Mouse (Mus musculus) lung, embryonic 15.5 days (tissue): ENCODE results near the gene Eva1b. TPM values are rescaled to one million over a fixed set of nuclear protein-coding genes. Genes with fewer than 3 reads are reported as not detected.

Source experiments
- ATAC-seq: fragments of 200-750 bp; cut with Nextera tagmentation; 2 replicates; pipeline ENCODE4 v1.8.0; 2017; ENCODE audit warnings: moderate number of reproducible peaks, borderline replicate concordance; ENCODE audit not compliant: low FRiP score, low TSS enrichment; ENCODE audit errors: extremely low read depth
- H3K27ac ChIP-seq: fragments of 300-500 bp; sonication (generic); 2 replicates; pipeline ENCODE4 v1.5.1; 2015; ENCODE audit warnings: moderate library complexity, mild to moderate bottlenecking, inconsistent platforms
- H3K27me3 ChIP-seq: fragments of 300-500 bp; sonication (generic); 2 replicates; pipeline ENCODE4 v1.6.1; 2015; ENCODE audit warnings: inconsistent platforms
- H3K36me3 ChIP-seq: fragments of 300-500 bp; sonication (generic); 2 replicates; pipeline ENCODE4 v1.6.1; 2015; ENCODE audit warnings: inconsistent platforms
- H3K4me1 ChIP-seq: fragments of 300-500 bp; sonication (generic); 2 replicates; pipeline ENCODE4 v1.6.1; 2015; ENCODE audit warnings: inconsistent platforms
- H3K4me2 ChIP-seq: fragments of 300-500 bp; sonication (generic); 2 replicates; pipeline ENCODE4 v1.6.1; 2015; ENCODE audit warnings: inconsistent platforms, mild to moderate bottlenecking, moderate library complexity
- H3K4me3 ChIP-seq: fragments of 300-500 bp; sonication (generic); 2 replicates; pipeline ENCODE4 v1.5.1; 2015; ENCODE audit warnings: mild to moderate bottlenecking, inconsistent platforms
- H3K9ac ChIP-seq: fragments of 300-500 bp; sonication (generic); 2 replicates; pipeline ENCODE4 v1.6.1; 2015; ENCODE audit warnings: inconsistent platforms
- H3K9me3 ChIP-seq: fragments of 300-500 bp; sonication (generic); 2 replicates; pipeline ENCODE4 v1.6.1; 2016; ENCODE audit warnings: inconsistent platforms
- WGBS: fragments of 180-500 bp; shearing (Covaris S2); methylation state at CpG from one replicate; pipeline ENCODE4 v1.1.7; 2015; 5-methylcytosine and 5-hydroxymethylcytosine counted together
- polyA plus RNA-seq: library from polyadenylated mRNA; unstranded; fragments of >200 nt; fragmentation: Nextera tagmentation; extraction: Ambion mirVana; gene quantifications from 2 replicates; pipeline ENCODE4 v1.2.1, GENCODE M21; 2015

The Eva1b gene
- polyA plus RNA-seq, 1 experiment from 2014 or later, result 95.9 TPM

DNA sequence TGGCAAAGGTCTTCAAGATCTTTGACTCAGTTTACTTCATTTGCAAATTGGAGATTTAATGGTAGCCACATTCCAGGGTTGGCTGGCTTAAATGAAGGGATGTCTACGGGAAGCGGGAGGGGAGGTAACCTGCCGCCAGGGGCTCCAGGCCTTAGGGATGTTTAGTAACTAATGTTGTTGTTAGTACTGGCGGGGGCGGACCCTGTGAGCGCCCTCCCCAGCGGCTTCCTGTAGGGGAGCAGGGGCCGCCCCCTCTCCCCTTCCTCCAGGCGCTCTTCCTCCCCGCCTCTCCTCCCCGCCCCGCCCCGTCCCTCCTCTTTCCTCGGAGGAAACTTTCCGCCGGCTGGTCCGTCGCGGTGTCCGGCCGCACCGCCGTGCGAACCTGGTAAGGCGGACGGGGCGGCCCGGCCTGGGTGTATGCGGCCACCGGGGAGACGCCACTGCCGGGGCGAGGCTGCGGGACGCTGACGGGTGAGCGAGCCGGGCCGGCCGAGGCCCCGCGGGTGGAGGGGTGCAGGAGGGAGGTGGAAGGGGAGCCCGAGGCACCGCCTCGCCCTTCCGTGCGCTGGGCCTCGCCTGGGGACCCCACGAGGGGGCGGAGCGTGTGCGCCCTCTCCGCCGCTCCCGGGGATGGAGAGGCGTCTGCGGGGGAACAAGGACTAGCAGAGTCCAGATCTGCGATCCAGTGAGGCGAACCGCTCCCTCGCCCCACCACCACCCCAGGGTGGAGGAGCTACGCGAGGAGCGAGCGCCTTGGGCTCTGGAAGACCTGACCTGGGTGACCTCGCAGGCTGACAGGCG, 817 bp downstream of the Eva1b start:
- H3K4me3 ChIP-seq, result peak overlapping the region; percentile 47
- H3K9ac ChIP-seq, result peak overlapping the region; percentile 63
- under 1% methylated on average over 64 of the region's 67 CpGs for WGBS
- peak overlapping the region; percentile 98 for H3K27ac ChIP-seq
- H3K4me1 ChIP-seq, result peaks cover 64% of the 10 kb centered on the region
- H3K9me3 ChIP-seq, result no peaks in the 10 kb centered on the region
- H3K36me3 ChIP-seq, result peaks cover 19% of the 10 kb centered on the region; the same call in 1 of the 2 replicates
- no peaks in the 10 kb centered on the region for H3K27me3 ChIP-seq
- peak overlapping the region; percentile 60 for H3K4me2 ChIP-seq
- ATAC-seq, result peak; percentile 82

DNA sequence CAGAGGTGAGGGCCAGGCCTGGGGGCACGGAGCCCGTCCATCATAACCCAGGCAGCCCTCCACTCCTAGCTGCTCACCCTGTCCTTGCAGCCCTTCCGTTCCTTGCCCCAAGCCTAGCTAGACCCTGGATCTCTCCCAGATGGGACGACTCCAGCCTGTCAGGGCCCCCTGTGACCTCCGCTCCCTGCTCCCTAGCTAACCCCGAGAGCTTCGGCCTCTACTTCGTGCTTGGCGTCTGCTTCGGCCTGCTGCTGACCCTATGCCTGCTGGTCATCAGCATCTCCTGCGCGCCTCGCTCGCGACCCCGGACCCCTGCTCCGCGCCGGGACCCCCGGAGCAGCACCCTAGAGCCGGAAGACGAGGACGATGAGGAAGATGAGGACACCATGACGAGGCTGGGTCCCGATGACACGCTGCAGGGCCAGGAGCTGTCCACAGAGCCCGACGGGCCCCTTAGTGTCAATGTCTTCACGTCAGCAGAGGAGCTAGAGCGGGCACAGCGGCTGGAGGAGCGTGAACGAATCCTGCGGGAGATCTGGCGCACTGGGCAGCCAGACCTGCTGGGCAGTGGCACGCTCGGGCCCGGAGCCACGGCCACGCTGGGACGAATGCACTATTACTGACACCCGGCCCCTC, 1.6 kb downstream of the Eva1b start:
- Histone ChIP-seq H3K27ac (peak overlapping the region; percentile 98), H3K9me3 (no peaks in the 10 kb centered on the region), H3K9ac (peak overlapping the region; percentile 63), H3K4me1 (peaks cover 64% of the 10 kb centered on the region), H3K4me3 (peak overlapping the region; percentile 47), H3K27me3 (no peaks in the 10 kb centered on the region), H3K36me3 (peaks cover 19% of the 10 kb centered on the region; the same call in 1 of the 2 replicates), H3K4me2 (peak overlapping the region; percentile 60)
- 0 out of 2 replicates have a peak, but pooled peaks have one; percentile 0 for ATAC-seq
- 14% methylated on average over 42 of the region's 42 CpGs for WGBS

DNA sequence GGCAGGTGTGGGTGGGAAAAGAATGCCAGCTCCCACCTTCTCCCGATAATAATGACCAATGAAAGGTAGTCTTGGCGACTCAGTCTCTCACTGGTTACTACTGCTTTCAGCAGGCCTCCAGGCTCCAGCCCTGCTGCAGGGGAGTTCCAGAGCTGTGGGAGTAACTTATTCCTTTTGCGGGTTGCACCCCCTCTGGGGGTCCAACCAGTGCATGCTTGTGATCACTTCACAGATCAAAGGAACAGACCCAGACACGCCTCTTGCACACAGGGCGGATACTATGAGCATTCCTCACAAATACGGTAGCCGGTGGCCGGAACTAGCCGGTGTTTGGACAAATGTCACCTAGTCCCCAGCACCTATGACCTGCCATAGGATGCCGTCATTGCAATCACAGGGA, 2.3 kb downstream of the Eva1b start:
- Histone ChIP-seq H3K9me3 (no peaks in the 10 kb centered on the region), H3K27me3 (no peaks in the 10 kb centered on the region)

DNA sequence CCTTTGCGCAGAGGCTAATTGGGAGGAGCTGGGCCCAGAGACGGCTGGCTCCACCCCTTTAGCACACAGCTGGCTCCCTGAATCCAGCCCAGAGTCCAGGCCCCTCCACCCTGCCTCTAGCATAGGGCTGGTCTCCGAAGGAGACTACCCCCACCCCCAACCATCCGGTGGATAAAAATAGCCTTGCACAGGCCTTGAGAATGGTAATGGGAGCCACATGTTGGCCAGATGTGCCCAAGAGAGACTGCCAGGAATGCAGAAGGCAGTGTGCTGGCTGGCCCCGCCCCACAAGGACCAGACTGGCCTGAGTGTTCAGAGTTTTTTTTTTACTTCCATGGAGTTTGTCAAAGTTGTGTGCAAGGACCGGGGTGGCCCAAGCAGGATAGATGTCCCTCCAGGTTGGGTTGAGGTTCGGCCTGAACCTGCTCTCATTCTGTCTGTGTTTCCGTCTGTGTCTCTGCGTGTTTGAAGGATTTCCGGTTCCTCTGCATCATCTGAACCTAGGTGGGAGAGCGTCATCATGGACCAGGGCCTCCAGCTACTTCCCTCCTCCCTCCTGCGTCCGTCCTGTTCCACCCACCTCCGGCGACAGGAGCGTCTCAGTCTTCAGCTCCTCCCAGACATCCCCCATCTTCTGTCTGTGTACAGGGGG, 2.9 kb downstream of the Eva1b start:
- no peaks in the 10 kb centered on the region for H3K27me3 ChIP-seq
- ATAC-seq, result peak; percentile 82
- H3K9ac ChIP-seq, result peak overlapping the region; percentile 20; the same call in 1 of the 2 replicates
- H3K27ac ChIP-seq, result peak overlapping the region; percentile 98
- H3K4me2 ChIP-seq, result peak overlapping the region; percentile 60
- peaks cover 67% of the 10 kb centered on the region for H3K4me1 ChIP-seq
- H3K4me3 ChIP-seq, result peak overlapping the region; percentile 47
- H3K9me3 ChIP-seq, result no peaks in the 10 kb centered on the region
- peaks cover 19% of the 10 kb centered on the region; the same call in 1 of the 2 replicates for H3K36me3 ChIP-seq
- 21% methylated on average over 16 of the region's 16 CpGs for WGBS

More for the DNA sequence above, 2.3 kb downstream of the Eva1b start:
- Histone ChIP-seq H3K4me2 (peak overlapping the region; percentile 60), H3K36me3 (peaks cover 19% of the 10 kb centered on the region; the same call in 1 of the 2 replicates), H3K4me3 (peak overlapping the region; percentile 47), H3K4me1 (peaks cover 65% of the 10 kb centered on the region), H3K9ac (peak overlapping the region; percentile 63), H3K27ac (peak overlapping the region; percentile 98)
- no peak for ATAC-seq
- 13% methylated on average over 10 of the region's 10 CpGs for WGBS

DNA sequence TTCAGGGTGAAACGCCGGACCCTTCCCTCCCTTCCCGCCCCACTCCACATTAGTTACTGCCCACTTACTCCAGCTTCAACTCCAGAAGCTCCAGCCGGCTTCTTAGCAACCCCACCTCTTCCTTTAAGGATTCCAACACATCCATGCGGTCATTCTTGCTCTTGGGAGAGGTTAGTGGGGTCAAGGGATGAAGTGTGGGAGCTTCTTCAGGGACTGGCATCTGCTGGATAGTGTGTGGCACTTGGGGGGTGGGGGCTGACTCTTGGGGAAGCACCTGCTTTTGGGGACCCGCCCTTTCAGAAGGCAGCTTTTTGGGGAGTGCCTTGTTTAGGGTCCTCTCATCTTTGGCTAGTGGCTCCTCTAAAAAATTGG, 3.4 kb downstream of the Eva1b start:
- peak overlapping the region; percentile 60 for H3K4me2 ChIP-seq
- ATAC-seq, result no peak
- no peaks in the 10 kb centered on the region for H3K9me3 ChIP-seq
- H3K4me3 ChIP-seq, result peak overlapping the region; percentile 47
- peak overlapping the region; percentile 20; the same call in 1 of the 2 replicates for H3K9ac ChIP-seq
- H3K4me1 ChIP-seq, result peaks cover 67% of the 10 kb centered on the region
- H3K27me3 ChIP-seq, result no peaks in the 10 kb centered on the region
- peak overlapping the region; percentile 98 for H3K27ac ChIP-seq
- peaks cover 19% of the 10 kb centered on the region; the same call in 1 of the 2 replicates for H3K36me3 ChIP-seq
- WGBS, result 36% methylated on average over 6 of the region's 6 CpGs

DNA sequence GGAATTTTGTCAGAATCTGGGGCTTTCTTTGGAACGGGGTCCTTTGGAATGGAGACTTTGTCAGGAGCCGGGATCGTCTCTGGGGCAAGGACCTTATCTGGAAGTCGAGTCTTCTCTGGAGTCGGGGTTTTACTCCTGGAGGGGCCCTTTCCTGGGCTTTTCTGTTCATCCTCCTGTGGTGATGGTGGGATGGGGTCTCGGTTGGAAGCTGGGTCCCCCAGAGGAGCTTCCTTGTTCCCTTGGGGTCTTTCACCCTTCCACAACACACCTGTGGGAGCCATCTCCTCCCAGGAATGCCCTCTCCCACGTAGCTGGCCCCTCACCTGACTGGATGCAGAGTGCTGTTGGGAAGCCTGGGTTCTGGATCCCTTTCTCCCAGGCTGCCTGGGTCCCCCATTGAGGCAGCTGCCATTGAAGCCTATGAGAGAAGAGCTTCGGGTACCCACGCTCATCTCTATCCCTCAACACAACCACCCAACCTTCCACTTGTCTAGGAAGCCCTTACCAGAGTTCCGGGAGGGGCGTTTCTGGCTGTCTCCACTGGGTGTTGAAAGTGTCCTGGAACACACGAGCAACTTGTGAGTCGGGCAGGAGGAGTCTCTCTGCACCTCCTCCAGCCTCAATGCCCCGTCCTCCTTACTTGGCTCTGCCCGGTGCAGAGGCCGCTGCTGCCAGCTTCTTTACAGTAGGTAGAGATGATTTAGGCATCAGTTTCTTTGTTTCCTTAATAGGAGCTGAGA, 4.3 kb downstream of the Eva1b start:
- peaks cover 66% of the 10 kb centered on the region for H3K4me1 ChIP-seq
- H3K36me3 ChIP-seq, result peaks cover 19% of the 10 kb centered on the region; the same call in 1 of the 2 replicates
- no peak for ATAC-seq
- 0 out of 2 replicates have a peak overlapping the region, but pooled peaks have one; percentile 60 for H3K4me2 ChIP-seq
- no peak overlapping the region for H3K27ac ChIP-seq
- H3K9me3 ChIP-seq, result no peaks in the 10 kb centered on the region
- 0 out of 2 replicates have a peak overlapping the region, but pooled peaks have one; percentile 20 for H3K9ac ChIP-seq
- H3K27me3 ChIP-seq, result no peaks in the 10 kb centered on the region
- WGBS, result 79% methylated on average over 16 of the region's 16 CpGs
- H3K4me3 ChIP-seq, result no peak overlapping the region

DNA sequence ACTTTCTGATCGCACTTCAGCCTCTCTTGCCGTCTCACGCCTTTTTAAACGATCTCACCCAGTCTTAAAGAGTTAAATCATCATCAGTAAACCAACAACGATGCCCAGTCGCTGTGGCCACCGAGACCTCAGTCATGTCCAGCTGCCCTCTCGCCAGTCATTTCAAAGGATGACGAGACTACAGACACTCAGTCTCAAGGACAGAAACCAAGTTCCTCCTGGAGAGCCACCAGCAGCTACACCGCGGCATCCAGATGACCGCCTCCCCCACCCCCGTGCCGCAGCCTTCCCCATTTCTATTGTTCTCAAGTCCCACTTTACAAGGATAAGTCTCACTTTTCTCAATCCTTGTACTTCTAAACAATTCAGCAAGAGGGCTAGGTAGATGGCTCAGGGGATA, 5.3 kb downstream of the Eva1b start:
- ATAC-seq, result no peak
- H3K4me3 ChIP-seq, result no peak overlapping the region
- peaks cover 56% of the 10 kb centered on the region for H3K4me1 ChIP-seq
- H3K27ac ChIP-seq, result no peak overlapping the region
- H3K9ac ChIP-seq, result no peak overlapping the region
- 47% methylated on average over 14 of the region's 14 CpGs for WGBS
- H3K4me2 ChIP-seq, result no peak overlapping the region
- peaks cover 19% of the 10 kb centered on the region; the same call in 1 of the 2 replicates for H3K36me3 ChIP-seq
- no peaks in the 10 kb centered on the region for H3K9me3 ChIP-seq
- H3K27me3 ChIP-seq, result no peaks in the 10 kb centered on the region

DNA sequence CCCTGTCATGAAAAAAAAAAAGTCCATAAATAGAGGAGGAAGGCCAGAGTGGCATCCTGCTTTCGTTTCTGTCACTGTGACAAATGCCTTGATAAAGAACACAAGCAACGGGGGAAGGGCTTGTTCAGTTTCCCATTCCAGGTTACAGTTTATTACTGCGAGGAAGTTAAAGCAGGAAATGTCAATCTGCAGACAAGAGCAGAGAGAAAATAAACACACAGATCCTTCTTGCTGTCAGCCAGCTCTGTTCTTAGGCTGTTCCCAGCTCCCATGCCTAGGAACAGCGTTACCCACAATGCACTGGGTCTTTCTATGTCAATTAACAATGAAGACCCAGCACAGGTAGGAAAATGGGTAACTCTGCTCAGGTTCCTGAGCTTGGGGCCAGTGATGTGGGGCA, 7.6 kb downstream of the Eva1b start:
- WGBS, result 23% methylated on average over 4 of the region's 4 CpGs
- H3K36me3 ChIP-seq, result peaks cover 19% of the 10 kb centered on the region; the same call in 1 of the 2 replicates
- H3K4me1 ChIP-seq, result peaks cover 53% of the 10 kb centered on the region
- no peak overlapping the region for H3K9ac ChIP-seq
- peak overlapping the region; percentile 78 for H3K27ac ChIP-seq
- no peak overlapping the region for H3K4me2 ChIP-seq
- H3K27me3 ChIP-seq, result no peaks in the 10 kb centered on the region
- no peak for ATAC-seq
- H3K4me3 ChIP-seq, result no peak overlapping the region
- H3K9me3 ChIP-seq, result no peaks in the 10 kb centered on the region

DNA sequence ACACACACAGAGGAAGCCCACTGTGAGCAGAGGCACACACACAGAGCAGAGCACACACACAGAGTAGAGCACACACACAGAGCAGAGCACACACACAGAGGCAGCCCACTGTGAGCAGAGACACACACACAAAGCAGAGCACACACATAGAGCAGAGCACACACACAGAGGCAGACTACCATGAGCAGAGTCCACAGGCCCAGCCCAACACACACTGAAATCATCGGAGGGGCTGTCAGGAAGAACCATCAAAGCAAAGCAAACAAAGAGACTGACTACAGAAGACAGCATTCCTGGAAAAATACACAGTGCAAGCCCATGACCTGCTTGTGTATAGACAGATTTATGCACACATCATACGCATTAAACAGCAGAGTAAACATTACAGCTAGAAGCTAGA, 8.3 kb downstream of the Eva1b start:
- Histone ChIP-seq H3K9ac (no peak overlapping the region), H3K27me3 (no peaks in the 10 kb centered on the region), H3K27ac (peak overlapping the region; percentile 78), H3K9me3 (no peaks in the 10 kb centered on the region), H3K4me1 (peaks cover 46% of the 10 kb centered on the region), H3K4me2 (no peak overlapping the region), H3K36me3 (peaks cover 19% of the 10 kb centered on the region; the same call in 1 of the 2 replicates), H3K4me3 (no peak overlapping the region)
- 21% methylated on average over 2 of the region's 2 CpGs for WGBS
- ATAC-seq, result peak; percentile 6; the same call in 1 of the 2 replicates

DNA sequence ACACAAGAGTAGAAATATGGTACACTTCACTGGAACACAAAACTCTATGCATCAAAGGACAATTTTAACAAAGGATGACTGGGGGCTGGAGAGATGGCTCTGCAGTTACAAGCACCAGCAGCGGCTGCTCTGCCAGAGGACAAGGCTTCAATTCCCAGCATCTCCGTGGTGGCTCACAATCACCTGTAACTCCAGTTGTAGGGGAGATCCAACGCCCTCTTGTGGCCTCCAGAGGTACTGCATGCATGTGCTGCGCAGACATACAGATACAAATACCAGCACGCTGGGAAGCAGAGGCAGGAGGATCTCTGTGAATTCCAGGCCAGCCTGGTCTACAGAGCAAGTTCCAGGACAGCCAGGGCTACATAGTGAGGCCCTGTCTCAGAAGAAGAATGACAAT, 9.1 kb downstream of the Eva1b start:
- no peak overlapping the region for H3K4me2 ChIP-seq
- H3K4me3 ChIP-seq, result no peak overlapping the region
- peaks cover 12% of the 10 kb centered on the region; the same call in 1 of the 2 replicates for H3K36me3 ChIP-seq
- ATAC-seq, result no peak
- no peaks in the 10 kb centered on the region for H3K9me3 ChIP-seq
- peaks cover 40% of the 10 kb centered on the region for H3K4me1 ChIP-seq
- H3K9ac ChIP-seq, result no peak overlapping the region
- H3K27ac ChIP-seq, result peak overlapping the region; percentile 78; the same call in 1 of the 2 replicates
- no peaks in the 10 kb centered on the region for H3K27me3 ChIP-seq
- 66% methylated on average over 5 of the region's 5 CpGs for WGBS

DNA sequence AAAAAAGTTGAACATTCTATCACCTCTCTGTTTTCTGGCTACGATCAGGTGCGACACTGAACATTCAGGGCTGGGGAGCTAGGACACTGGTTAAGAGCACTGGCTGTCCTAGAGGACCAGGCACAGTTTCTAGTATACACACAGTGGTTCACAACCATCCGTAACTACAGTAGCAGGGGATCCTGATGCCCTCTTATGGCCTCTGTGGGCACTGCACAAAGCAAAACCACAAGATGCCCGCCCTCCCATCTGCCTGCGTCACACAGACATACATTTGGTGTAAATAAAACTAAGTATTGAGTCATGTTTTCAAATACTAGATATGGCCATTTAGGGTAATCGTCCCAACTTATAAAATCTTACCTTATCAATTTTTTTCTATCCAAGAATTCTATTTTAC, 10.0 kb downstream of the Eva1b start:
- H3K9me3 ChIP-seq, result no peaks in the 10 kb centered on the region
- peaks cover 41% of the 10 kb centered on the region for H3K4me1 ChIP-seq
- H3K9ac ChIP-seq, result no peak overlapping the region
- peaks cover 3% of the 10 kb centered on the region; the same call in 1 of the 2 replicates for H3K36me3 ChIP-seq
- H3K4me2 ChIP-seq, result no peak overlapping the region
- ATAC-seq, result no peak
- H3K4me3 ChIP-seq, result no peak overlapping the region
- no peaks in the 10 kb centered on the region for H3K27me3 ChIP-seq
- no peak overlapping the region for H3K27ac ChIP-seq
- WGBS, result 85% methylated on average over 6 of the region's 6 CpGs
